Mouse (Mus musculus): Measurements from ENCODE around the gene Pcdh7. TPM values are rescaled to one million over a fixed set of nuclear protein-coding genes. Genes with fewer than 3 reads are reported as not detected.

Pcdh7 gene
- total RNA-seq, 2 experiments from 2014 or later: 1.8 TPM; not detected in 1

GRCm38 (mm10) chr5:57743956-57744661 is 26.3 kb downstream of the Pcdh7 start:
- ATAC-seq (replicated peaks; ENCODE audit: low FRiP score, poor library complexity, severe bottlenecking): no peak

DNA sequence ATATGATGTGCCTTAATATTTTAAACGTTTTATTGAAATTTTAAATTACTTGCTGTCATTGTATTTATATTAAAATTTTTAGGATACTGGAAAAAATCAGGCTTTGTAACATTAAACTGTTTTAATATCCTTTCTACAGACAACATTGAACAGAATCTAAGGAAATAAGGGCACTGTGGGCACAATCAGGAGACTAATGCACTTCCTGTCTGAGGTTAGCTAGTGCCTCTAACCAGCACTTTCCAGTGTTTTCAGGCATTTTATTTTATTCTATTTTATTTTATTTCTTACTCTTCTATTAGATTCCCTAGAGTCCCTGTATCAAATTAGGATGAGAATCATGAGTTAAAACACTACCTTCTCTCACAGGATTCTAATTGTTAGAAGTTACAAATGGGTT is 28.1 kb downstream of the Pcdh7 start:
- no peak for ATAC-seq (replicated peaks; ENCODE audit: low FRiP score, poor library complexity, severe bottlenecking)

- ATAC-seq (replicated peaks; ENCODE audit: low FRiP score, poor library complexity, severe bottlenecking): no peak
Measured at GRCm38 (mm10) chr5:57750320-57750719, 32.6 kb downstream of the Pcdh7 start.

- ATAC-seq (replicated peaks; ENCODE audit: low FRiP score, poor library complexity, severe bottlenecking): no peak
Measured at GRCm38 (mm10) chr5:57755791-57756190, 38.0 kb downstream of the Pcdh7 start.

DNA sequence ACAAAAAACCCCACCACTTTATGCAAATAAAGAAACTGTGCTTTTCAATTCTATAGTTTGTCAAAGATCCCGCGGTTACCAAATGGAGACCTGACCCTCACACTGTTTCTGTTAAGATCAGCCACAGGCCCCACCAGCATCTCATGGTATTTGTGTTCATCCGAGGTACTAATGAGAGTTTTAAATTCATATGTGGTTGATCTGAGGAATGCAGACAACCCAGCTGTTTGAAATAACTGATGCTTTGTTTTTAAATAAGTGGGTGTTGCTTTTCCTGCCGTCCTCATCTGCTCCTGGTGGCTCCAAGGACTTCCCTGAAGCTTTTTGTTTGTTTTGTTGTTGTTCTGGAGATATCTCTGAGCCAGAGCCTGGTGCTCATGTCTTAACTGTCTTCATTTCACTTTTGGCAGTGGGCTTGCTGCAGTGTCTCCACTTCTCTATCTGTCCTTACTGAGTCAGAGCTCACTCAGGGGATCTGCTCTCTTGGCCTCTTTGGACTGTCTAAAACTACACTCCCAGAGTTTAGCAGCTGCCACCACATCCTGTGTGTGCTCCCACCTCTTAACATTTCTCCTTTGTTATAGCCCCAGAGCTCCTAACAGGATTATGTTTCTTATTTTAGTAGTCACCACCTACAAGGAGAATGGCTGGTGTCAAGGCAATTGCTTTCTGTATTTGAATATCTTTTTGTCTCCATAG is 39.1 kb downstream of the Pcdh7 start:
- no peak for ATAC-seq (replicated peaks; ENCODE audit: low FRiP score, poor library complexity, severe bottlenecking)

DNA sequence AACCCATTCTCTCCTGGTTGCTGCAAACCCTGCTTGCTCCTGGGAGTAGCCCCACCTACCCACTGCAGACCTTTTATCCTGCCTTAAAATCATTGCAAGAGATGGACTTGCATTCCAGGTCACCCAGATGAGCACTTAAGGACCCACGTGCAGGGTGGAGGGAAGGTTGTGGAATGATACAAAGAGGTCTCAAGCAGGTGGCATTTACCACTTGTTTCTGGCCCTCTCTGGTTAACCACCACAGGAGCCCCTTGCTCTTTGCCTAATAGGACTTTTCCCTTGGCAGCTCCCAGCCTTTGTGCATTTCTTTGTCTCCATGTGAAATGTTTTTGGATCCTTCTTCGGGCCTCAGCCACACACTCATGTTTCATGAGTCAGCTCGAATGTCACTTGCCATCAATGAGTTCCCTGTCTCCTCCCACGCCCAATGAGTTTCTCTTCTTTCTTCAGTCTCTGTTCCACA is 39.7 kb downstream of the Pcdh7 start:
- ATAC-seq (replicated peaks; ENCODE audit: low FRiP score, poor library complexity, severe bottlenecking): no peak

DNA sequence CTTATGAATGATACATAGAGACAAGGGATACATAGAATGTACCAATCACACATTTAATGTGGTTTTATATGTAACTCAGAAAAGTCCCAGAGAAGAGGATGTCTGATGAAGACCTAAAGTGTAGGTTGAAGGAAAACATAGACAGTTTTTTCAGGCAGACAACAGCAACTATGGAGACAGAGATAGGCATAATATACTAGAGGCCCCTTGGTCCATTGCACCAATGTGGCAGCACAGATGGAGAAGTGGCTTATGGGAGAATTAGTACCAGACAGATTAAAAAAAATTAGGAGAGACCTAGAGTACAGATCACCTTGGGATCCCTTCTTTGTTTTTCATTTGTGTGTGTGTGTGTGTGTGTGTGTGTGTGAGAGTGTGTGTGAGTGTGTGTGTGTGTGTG is 41.2 kb downstream of the Pcdh7 start:
- no peak for ATAC-seq (replicated peaks; ENCODE audit: low FRiP score, poor library complexity, severe bottlenecking)

DNA sequence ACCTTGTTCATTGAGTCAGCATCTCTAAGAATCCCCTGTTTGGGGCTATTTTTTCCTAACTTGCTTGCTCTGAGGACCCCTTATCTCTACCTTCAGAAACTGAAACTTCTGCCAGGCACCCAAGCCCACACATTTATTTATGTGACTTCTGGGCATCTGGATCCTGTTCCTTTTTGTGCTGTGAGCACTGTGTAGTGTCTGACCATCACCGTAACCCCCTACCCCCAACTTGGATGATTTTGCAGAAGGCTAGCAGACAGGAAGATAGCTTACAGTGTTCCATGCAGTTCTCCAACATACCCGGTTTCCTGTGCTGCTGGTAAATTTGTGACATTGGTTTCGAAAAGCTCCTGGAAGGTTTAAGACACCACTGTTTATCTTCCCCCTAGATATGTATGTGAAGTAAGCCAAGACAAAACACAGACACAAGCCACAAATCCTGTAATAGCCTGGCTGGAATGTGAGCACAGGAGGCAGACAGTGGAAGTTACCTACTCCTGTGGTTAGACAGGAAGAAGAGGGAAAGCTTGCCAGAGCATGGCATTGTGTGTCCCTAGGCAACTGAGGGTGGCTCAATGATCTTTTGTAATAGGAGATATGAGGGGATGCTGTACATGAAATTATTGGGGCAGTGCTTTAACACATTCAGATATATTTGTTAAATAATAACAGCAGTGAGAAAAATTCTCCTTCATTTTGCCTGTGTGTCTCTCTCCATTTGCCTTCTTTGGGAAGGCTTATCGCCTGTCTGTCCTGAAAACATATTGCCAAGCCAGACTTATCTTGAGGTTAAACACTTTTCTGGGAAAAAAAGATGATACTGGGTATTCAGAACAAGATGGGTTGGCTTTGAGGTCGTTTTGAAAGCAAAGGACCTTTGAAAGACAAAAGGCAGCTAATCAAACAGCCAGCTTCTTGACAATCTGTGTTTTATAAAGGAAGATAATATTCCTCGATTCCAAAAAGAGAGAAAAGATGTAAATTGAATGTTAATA is 42.6 kb downstream of the Pcdh7 start:
- peak; percentile 48 for ATAC-seq (replicated peaks; ENCODE audit: low FRiP score, poor library complexity, severe bottlenecking)

GRCm38 (mm10) chr5:57765356-57765755 is 47.6 kb downstream of the Pcdh7 start:
- ATAC-seq (replicated peaks; ENCODE audit: low FRiP score, poor library complexity, severe bottlenecking): no peak

- ATAC-seq (replicated peaks; ENCODE audit: low FRiP score, poor library complexity, severe bottlenecking): no peak
Measured at GRCm38 (mm10) chr5:57767346-57767745, 49.6 kb downstream of the Pcdh7 start.

DNA sequence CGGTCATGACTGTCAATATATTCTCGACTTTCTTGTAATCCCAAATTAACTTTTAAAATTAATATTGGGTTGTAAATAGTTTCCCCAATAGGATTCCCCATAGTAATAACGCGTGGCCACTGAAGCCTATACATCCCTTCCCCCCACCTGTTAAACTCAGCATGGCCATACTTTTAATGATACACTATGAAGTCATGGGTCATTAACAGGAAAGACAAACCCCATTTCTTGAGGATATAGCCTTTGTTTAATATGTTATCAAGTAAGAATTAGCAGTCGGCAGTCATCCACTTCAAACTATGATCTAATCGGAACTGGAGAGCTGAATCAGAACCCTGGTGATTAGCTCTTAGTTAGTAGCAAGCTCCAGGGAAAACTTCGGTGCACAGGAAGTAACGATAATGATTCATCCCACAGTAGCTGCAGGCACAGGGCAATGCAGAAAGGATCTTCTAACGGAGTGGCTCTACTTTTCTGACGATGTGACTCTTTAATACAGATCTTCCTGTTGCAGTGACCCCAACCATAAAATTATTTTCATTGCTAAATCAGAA is 50.8 kb downstream of the Pcdh7 start:
- no peak for ATAC-seq (replicated peaks; ENCODE audit: low FRiP score, poor library complexity, severe bottlenecking)

DNA sequence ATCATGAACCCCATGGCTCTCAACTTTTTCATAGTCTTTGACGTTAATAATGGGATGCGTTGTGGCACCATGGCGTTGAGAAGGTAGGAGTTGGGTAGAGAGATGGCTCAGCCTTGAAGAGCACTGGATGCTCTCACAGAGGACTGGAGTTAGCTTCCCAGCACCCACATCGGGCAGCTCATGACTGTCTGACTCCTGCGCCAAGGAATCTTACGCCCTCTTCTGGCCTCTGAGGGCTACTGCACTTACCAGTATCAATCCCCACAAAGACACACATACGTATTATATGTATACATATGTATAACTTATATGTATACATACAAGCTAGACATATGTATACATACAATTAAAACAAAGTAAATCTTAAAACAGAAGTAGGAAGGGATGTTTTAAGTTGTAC is 51.9 kb downstream of the Pcdh7 start:
- 0 out of 2 replicates have a peak, but pooled peaks have one; percentile 42 for ATAC-seq (replicated peaks; ENCODE audit: low FRiP score, poor library complexity, severe bottlenecking)

GRCm38 (mm10) chr5:57770364-57770763 is 52.6 kb downstream of the Pcdh7 start:
- ATAC-seq (replicated peaks; ENCODE audit: low FRiP score, poor library complexity, severe bottlenecking): no peak

DNA sequence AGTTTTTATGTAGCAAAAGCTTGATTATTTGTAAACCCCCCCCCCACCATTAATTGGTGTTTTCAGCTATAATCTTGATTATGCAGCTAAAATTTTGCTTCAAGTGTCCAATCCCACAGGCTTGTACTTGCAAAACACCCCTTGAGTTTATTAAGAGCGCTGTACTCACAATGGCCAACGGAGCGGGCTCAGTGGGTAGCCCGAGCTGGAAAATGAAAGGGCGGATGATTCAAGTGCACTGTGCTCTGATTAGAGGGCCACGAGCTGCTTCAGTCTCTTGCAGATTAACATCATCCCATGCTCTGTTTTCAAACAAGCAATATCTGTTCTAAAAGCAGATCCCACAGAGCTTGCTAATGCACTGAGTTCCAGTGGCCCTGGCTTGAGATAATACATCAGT is 53.4 kb downstream of the Pcdh7 start:
- ATAC-seq (replicated peaks; ENCODE audit: low FRiP score, poor library complexity, severe bottlenecking): no peak

- ATAC-seq (replicated peaks; ENCODE audit: low FRiP score, poor library complexity, severe bottlenecking): no peak
Measured at GRCm38 (mm10) chr5:57772711-57773110, 54.9 kb downstream of the Pcdh7 start.

DNA sequence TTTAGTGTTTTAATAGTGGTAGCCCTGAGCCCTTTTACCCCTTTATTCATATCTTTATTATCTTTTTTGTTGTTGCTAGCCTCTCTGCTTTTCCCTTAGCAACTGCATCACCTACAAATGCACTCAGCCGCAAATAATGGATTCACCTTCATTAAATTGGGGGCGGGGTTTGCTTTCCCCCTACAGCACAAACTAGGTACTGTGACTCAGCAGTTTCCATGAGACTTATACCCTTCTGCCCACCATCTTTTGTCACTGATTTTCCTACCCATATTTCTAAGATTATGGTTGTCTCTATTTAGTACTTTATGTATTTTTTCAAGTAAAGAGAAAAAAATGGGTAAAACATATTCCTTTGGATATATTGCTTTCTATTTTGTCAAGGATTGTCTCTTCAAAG is 56.7 kb downstream of the Pcdh7 start:
- no peak for ATAC-seq (replicated peaks; ENCODE audit: low FRiP score, poor library complexity, severe bottlenecking)

DNA sequence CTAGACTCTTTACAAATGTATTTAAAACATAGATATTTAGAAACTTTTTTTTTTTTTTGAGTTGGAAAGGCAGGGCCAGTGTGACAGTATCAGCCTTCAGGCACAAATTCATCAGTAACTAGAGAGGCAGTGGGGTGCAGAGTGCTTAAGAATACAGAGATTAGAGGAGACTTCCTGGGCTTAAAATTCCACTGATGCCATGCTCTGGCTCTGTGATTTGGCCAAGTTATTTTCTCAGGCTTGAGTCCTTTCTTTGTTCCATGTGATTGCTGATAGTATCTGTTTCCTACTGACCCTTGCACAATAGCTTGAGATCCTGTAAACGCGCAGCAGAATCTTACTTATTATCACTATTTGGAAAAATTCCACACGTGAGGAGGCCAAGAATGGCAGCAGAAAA is 60.3 kb downstream of the Pcdh7 start:
- no peak for ATAC-seq (replicated peaks; ENCODE audit: low FRiP score, poor library complexity, severe bottlenecking)

- no peak for ATAC-seq (replicated peaks; ENCODE audit: low FRiP score, poor library complexity, severe bottlenecking)
Measured at GRCm38 (mm10) chr5:57779951-57780350, 62.2 kb downstream of the Pcdh7 start.

DNA sequence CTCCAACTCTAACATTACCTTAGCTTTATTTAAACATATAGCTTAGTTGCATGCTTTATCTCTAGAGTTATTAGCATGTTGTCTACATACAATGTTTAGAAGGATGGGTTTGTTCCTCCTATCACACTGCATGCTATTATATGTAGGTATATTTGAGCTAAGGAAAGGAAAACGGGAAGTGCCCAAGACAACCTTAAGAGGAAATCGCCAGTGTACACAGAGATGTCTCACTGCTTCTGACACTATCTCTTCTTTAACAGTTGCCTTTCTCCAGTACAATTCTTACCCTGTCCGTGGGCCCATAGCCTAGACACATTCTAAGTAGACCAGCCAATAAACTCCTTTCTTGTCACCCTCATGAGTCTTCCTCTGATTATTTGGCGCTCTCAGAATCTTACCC is 62.8 kb downstream of the Pcdh7 start:
- no peak for ATAC-seq (replicated peaks; ENCODE audit: low FRiP score, poor library complexity, severe bottlenecking)

DNA sequence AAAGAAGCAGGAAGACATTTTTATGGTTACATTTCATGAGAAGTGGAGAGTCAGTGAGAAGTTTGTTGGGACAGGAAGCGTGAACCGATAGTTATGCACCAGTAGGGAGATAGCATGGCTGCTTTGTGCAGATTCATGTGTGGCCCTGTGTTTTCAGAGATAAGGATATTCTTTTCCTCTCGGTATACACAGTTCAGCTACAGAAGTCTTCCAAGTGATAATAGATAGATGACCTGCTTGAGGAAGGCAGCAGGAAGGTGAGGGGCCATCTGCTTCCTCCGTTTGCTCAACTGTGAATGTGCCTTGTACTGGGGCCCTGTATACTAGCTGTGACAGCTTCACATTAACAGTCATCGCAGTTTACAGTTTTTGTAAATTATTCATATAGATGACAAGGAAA is 64.2 kb downstream of the Pcdh7 start:
- ATAC-seq (replicated peaks; ENCODE audit: low FRiP score, poor library complexity, severe bottlenecking): peak; percentile 97
